Mouse (Mus musculus) adipocyte (in vitro differentiated cells): ENCODE measurements around the gene F12.

Experiments
- DNase-seq: peaks from one replicate; pipeline ENCODE4 v3.0.0-alpha.2; 2016; ENCODE audit warnings: low spot score

Gene F12

DNA sequence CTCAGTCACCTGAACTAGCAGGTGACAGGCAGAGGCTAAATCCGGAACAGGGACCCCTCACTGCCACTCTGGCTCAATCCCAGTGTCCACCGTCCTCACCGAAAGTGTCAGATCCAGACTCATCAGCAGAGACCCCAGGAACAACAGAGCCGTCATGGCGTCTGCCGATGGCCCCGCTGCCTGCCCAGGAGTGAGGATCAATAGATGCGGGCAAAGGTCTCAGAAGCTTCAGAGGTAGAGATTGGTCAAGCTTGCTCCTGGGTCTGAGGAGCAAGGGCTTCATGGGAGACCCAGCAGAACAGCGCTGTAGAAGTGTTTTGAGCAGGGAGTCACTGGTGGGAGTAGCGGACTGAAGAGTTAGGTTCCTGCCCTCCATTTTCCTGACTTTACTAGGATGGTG lies at the start of gene F12:
TSS of gene F12 (minus strand) at position 181 of the 400 bp plus-strand sequence.
- DNase-seq = no peak

DNA sequence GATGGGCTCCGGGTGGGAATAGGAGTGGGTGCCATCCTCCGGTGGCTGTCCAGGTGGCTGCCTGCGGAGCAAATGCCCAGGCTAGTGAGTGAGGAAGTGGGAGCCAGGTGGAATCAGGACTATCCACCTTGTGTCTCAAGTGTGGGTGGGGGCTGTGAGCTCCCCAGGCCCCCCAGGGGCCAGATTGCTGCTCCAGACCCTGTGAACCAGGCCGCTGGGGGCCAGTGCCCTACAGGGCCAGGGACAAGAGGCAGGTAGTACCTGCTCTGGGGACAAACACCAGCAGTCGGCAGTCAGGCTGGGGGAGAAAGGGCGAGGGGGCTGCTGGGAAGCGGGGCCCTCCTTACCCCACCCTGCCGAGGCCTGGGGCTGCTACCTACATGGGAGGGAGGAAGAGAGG lies 49.7 kb upstream of the F12 start:
- no peak for DNase-seq

DNA sequence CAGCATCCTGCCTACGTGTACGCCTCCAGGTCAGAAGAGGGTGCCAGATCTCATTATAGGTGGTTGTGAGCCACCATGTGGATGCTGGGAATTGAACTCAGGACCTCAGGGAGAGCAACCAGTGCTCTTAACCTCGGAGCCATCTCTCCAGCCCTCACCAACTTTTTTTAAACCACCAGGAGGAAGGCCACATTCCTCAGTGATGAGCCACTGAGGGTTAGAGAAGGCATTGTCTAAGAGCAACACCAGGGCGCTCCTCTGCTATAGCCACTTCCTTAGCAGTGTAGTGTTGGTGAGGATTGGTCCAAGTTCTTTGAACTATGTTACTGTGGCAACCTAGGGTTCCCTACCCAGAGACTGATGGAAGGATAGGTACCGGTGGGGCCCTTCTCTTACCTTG lies 49.2 kb upstream of the F12 start:
- no peak for DNase-seq

DNA sequence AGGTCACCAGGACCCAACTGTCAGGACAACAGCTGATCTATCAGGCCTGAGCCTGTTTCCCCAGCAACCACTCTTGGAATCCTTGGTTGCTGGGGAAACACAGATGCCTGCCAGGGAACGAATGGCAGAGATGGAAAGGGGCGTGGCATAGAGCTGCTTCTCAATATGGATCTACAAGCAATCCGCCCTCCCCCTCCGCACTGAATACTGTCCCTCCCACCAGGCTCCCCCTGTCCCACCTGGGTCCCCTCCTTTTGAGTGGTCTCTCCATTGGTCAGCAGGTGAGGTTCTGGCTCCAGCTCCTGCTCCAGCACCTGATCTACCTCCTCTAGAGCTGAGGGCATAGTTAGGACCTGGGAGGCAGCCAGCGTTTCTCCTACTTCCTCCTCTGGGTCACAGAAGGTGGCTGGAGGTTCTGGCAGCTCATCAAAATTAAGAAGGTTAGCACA lies 48.1 kb upstream of the F12 start:
- DNase-seq = peak; percentile 36

DNA sequence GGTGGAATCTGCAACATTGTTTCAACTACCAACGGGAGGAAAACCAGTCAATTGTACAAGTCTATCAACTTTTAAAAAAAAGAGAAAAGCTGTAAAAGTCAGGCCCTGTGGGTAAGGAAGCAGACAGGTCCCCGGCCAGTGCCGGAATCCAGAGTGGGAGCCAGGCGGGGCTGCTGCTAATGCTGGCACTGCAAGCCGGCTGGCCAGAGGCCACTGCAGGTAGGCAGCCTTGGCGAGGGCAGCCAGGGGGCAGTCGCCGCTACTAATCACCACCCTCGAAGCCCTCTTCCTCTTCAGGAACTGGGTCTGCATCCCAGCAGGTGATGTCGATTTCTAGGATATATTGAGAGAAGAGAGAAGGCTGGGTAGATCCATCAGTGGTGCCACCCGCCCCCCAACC lies 47.4 kb upstream of the F12 start:
- DNase-seq = no peak

DNA sequence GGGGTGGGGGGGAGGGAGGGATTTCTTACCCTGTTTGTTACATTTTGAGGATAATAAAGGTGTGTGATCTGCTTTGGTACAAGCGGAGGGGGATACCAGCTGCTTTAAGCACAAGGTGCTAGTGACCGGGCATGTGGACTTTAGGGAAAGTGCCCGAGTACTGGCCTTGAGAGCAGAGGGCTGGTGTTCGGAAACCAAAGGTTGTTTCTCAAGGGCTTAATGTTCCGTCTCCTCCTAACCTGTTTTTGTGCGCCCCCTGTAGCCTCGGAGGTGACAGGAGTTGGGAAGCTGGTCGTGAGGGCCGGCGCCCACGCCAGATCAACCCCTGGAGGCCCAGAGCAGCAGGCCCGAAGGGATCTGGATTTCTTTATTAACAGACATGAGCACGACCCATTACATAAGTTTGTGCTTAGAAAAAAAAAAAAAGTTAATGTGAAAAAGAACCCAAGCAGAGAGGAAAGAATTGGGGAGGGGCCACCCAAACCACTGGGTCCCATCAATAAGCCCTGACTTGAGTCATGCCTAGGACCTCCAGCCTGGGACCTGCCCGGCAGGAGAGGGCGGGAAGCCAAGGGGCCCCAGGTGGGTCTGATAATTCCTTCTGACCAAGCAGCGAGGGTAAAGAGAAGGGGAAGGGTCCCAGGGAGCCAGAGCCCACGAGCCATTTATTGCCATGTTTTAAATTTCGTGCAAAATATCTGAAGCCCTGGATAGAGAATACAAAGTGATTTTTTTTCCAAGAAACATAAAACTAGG lies 46.7 kb upstream of the F12 start:
- no peak for DNase-seq

DNA sequence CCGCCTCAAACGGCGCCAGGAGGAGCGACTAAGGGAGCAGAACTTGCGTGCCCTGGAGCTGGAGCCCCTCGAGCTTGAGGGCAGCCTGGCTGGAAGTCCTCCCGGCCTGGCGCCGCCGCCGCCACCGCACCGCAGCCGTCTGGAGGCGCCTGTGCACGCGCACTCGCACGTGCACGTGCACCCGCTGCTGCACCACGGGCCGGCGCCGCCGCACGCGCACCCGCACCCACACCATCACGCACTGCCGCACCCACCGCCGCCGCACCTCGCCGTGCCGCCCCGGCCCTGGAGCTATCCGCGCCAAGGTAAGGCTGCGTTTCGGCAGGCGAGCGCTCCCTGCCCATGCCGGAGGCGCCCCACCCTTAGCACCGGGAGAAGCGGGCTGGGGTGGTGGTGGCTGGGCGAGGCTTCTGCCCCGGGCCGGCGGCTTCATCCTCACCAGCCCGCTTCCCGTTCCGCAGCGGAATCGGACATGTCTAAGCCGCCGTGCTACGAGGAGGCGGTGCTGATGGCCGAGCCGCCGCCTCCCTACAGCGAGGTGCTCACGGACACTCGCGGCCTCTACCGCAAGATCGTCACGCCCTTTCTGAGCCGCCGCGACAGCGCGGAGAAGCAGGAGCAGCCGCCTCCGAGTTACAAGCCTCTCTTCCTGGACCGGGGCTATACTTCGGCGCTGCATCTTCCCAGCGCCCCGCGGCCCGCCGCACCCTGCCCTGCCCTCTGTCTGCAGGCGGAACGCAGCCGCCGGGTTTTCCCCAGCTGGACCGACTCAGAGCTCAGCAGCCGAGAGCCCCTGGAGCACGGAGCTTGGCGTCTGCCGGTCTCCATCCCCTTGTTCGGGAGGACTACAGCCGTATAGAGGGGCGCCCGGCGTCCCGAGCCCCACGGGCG lies 45.8 kb upstream of the F12 start:
- no peak for DNase-seq

DNA sequence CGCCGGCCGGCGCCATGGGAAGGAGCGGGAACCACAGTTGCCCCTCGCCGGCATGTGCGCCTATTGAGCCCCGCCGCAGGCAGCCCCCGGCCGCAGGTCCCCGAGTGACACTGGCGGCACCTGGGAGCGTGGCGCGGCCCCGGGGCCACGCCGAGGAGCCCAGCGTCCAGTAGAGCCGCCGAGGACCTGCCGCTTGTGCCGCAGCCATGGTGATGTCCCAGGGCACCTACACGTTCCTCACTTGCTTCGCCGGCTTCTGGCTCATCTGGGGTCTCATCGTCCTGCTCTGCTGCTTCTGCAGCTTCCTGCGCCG lies 45.2 kb upstream of the F12 start:
- DNase-seq = no peak

DNA sequence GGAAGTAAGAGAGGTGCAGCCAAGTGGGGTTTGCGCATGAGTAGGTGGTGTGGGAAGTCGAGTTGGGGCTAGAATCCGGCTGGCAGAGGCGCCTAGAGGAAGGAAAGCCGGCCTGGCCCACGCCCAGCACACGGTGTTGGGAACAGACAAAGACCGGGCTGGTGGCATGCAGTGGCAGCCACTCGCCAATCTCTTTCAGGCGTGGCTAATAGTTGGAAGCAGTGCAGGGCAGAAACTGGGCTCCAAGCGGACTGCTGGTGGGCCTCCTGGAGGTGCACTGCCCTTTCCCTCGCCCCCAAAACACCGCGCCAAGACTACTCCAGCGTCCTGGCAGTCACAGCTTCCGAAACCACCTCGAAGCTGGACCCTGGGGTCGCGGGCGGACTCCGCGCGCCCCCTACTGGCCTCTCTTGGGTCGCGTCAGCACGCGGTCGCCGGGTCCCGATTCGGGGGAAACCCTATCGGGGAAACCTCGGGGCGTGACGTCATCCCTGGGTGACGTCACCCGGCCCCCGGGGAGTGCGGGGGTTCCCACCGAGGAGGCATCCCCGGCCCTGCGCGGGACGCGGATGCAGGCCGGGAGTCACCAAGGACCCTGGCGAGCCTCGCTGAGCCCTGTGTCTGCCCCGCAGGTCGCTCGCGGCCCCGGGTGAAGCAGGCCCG lies 44.7 kb upstream of the F12 start:
- DNase-seq = peak; percentile 69

DNA sequence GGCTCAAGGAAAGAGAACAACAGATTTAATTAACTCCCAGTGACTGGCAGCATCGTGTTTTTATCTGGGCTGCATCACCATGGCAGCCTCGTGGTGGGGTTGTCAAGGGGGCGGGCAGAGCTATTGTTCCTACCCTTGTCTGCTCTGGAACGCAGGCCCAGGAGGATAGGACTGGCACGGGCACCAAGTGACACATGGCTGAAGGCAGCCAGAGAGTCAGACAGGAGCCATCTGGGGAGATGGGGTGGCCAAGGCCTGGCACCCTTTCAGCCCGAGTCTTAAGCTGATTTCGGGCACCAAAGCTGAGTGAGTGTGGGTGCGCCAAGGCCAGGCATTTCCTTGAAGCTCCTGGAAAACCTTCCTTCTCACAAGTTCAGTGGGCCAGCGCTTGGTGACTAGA lies 43.8 kb upstream of the F12 start:
- peak; percentile 54 for DNase-seq

DNA sequence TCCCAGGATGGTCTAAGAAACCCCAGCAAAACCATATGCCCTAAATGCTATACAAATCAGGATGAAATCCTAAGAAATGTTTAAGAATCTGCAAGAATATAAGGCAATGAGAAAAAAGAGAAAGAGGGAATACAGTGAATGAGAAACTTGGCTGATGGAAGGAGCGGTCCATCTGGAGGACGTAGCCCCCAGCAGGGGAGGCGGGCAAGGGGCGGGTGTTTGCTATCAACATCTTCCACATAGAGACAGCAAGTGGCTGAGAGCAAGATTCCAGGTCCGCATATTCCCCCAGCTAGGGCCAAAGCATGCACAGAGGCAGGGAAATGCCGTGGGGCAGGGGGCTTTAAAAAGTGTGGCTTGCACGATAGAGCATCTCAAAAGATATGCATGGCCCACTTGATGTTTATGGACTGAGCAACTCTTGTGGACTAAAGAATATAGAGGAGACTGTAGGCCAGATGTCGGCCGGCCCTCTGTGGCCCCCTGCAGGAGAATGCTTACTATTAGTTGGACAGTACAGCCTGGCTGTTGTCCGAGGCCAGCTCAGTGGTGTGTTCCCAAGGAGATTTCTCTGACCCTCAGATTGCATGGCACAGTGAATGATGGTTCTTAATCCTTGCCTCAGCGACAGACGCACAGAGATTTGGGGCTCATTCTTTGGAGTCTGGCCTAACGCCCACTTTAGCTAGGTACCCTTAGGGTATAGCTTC lies 42.4 kb upstream of the F12 start:
- peak; percentile 52 for DNase-seq

DNA sequence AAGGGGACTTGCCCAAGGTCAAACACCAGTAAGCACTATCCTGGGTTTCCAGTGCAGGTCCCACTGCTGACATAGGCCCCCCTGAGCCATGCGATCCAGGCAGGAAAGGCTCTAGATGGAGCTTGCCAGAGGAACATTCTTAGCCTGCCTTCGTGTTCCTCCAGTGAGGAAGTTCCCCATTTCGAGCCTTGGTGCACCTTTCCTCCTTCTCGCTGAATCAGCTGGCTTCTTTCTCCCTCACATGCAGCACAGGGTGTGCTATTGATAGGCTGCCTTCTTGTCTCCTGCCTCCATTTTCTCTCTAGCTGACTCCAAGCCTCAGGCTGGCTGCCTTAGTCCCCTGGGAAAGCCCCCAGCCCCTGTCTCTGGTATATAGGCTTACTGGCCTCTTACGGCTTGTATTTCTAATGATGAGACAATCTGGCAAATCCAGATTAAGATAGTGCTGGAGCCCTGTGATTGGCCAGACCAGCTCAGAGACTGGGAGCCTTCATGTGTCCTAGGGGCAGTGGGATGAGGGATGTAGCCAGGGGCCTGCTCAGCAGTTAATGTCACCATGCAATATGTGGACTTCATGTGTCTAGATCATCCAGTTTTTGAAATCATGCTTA lies 39.3 kb upstream of the F12 start:
- no peak for DNase-seq

DNA sequence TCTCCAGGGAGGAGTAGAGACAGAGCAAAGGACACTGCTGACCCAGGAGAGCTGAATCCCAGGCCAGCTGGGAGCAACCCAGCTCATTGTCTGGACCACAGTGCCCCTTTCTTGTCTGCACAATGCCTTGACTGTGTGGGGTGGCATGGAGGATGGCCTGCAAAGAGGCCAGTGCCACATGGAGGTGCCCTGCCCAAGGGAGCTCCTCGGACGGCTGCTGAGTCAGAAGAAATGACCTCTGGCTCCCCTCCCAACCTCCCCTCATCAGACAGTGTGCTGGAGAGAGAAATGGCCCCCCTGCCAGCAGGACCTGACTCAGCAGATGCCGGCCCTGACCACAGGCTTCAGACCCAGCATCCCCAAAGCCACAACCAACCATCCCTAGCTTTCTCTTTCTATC lies 38.6 kb upstream of the F12 start:
- no peak for DNase-seq

DNA sequence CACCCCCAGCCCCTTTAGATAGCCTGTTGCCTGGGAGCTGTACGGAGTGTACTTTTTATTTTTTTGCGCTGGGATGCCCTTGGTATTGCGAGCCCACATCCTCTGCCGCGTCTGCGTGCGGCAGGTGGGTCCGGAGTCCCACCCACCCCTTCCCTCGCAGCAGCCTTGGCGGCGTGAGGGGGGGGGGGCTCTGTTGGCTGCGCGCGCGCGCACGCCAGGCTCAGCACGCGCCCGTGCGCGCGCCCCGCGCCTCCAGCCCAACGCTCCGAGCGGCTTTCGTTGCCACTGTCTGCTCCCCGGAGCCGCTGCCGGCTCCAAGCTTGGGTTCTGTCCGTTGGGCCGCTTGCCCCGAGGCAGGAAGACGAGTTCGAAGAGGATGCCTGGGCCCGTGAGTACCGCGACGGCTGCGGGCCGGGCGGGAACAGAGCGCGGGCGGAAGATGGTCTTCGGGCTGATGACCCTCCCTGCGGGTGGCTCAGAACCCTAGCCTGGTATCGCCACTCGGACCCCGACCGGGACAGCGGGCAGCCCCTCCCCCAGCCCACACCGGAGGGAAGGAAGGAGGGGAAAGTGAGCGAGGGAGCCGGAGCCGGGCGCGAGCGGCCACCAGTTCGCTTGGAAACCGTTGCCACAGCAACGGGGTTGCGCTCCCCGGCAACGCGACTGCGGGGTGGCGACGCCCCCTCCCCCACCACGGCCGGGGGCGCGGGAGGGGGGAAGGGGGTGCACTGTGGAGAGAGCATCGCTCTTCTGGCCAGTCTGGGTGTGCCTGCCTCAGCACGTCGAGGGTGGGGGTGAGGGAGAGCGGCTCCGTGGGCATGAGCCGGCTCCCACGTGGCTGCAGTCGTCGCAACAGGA lies 37.7 kb upstream of the F12 start, which contains the start of gene Prr7:
TSS of gene Prr7 (plus strand) at position 241 of the 858 bp plus-strand sequence.
- DNase-seq = no peak

DNA sequence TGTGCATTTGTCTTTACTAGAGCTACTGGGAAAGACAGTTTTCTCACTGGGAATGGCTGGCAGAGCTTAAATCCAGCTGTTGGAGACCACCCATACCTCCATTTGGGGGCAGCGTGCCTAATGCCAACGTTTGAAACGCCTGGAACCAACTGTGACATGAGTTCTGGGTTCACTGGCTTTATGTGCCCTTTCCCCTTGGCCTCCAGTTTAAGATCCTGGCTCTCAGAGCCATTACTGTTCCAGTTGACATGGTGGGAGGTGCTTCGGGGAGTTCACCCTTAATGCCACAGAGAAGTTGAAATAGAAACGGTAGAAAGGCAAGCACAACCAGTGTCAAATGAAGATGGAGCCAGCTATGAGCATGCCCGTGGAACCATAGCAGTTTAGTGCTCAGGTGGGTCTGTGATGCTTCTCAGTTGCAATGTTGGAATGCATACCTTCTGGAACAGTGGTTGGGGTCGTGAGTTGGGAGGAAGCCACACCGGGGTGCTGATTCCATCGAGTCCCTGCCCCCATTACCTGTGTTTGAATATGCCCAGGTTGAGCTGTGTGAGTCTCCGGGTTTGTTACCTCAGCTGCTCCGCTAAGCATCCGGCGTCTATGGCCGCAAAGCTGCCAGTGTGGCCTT lies 36.9 kb upstream of the F12 start:
- DNase-seq = peak; percentile 62

DNA sequence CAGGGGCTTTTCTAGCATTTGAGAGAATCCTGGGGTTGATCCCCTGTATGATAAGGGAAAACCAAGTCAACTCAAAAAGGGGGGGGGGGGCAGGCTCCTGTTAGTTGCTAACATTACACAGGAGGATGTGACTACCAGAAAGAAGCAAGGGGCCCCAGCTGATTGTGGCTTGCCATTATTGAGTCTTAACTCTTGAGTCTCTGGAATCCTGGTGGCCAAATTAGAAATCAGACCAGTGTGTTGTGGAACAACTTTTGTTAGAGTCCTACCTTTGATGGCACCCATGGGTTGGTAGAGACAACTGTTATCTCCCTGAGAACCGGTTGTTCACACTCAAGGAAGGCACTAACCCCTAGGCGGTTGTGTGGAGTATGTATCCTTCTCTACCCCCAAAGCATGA lies 36.4 kb upstream of the F12 start:
- DNase-seq = no peak

DNA sequence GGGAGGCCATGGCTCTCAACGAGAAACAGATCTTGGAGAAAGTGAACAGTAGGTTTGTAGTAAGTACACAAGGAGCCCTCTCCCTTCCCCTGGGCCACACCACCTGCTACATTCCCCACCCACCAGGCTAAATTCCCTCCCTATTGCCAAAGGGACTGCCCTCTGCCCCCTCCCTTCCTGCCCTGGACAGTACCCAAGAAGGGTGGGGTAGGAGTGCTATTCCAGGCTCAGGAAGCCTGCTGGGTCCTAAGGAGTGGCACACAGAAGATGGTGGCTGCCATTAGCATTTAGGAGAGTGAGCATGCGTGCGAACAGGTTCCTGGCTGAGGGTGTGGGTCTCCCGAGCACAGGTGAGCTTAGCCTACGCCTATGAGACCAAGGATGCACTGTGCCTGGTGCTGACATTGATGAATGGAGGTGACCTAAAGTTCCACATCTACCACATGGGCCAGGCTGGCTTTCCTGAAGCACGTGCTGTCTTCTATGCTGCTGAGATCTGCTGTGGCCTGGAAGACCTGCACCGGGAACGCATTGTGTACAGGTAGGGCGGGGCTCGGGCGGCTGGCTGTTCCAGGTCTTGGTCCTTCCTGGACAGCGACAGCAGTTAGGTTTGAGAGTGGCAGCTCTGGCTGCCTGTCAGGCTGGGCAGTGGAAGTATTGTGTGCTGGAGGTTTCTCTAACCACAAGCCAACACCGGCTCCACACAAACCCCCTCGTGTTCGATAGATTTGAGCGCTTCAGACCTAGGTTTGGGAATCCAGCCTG lies 25.4 kb upstream of the F12 start:
- peak; percentile 63 for DNase-seq

DNA sequence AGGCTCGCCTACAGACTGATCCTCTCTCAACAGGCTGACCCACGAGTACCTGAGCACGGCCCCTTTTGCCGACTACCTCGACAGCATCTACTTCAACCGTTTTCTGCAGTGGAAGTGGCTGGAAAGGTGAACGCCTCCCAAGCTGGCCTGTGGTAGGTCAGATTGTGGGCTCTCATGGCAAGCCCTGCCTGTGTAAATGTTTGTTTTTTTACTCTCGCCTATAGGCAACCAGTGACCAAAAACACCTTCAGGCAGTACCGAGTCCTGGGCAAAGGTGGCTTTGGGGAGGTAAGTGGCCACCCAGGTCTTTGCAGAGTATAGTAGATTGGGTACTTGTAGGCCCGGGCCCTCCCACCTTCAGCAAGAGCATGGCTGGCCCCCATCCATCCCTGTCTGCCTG lies 24.7 kb upstream of the F12 start:
- DNase-seq = no peak

DNA sequence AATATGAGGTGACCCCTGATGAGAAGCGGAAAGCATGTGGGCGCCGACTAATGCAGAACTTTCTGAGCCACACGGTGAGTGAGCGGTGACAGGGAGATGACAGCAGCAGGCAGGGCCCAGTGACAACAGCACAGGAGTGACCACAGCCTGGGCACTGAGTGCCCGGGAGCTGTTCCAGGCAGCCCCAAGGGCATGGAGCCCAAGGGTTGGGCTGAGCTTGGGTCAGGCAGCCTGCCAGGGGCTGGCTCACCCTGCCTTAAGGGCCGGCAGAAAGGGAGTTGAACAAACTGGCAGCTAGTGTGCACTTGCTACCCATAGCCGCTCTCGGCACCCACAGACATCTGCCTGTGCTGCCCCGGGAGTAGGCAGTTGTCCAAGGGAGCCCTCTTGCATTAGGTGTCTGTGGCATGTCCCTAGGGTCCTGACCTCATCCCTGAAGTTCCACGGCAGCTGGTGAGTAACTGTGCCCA lies 24.0 kb upstream of the F12 start:
- peak; percentile 94 for DNase-seq
